Mouse (Mus musculus) right cerebral cortex, adult 2 months (tissue): ENCODE results near the gene Itpr3.

ENCODE experiments used
- DNase-seq, 2 experiments: peaks; one replicate each; pipeline ENCODE4 v3.0.0; 2021 to 2022; ENCODE audit warnings: low spot score in 2 of 2

Itpr3 gene

DNA sequence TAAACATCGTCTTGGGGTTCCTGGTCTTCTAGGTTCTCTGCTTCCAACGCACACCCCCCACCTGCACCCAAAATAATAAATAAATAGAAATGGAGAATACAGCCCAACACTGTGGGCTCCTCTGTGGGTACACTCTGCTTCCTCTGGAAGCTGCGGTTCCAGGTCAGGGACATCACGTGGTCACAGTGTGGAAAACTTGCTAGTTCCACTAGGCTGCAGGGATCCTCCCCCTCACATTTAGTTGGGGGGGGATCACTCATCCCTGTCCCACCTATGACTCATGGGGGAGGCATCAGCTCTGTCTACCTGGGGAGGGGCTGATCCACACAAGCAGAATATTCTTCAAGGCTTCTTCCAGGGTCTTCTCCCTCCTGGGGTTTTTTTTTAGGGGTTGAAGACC is 87.0 kb downstream of the Itpr3 start:
- DNase-seq: no peak

DNA sequence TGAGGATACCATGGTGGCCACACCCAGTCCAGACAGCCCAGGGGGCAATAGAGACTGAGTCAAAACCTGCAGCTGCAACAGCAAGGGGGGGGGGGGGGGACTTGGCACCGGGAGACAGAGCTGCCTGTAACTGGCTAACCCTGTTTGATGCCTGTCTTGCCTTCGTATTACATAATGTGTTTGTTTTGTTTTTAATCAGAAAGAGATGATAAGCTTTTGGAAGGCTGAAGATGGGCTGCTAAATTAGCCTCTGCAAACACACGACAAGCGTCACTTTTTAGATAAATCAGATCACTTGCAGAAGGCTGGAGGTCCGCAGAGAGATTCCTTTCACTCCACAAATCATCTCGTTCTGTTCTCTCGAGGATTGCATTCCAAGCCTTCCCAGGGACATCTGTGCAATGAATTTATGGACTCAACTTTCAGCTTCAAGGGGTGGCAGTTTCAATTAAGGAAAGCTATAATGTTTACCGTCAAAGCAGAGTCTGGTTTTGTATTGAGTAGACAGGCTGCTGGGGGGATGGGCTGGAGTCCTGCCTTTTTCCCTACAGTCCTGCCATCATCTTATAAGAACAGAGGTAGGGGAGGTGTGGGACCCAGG is 89.3 kb downstream of the Itpr3 start:
- no peak for DNase-seq

DNA sequence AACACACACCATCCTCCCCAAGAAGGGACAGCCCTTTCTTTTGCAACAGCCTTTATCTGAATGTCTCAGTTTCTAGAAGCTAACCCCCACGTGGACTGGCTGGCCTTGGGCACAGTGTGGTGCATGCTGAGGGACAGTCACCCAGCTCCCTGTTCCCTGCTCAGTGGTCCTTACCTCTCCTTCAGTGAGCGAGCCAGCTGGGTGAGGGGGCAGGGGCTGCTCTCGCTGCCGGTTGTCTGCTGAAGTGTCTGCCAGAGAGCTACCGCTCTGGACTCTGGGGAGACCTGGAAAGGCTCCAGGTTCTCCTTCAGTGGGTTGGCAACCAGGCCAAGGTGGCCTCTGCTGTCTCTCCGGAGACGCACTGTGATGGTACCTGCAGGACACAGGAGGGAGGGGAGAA is 93.8 kb downstream of the Itpr3 start:
- no peak for DNase-seq

DNA sequence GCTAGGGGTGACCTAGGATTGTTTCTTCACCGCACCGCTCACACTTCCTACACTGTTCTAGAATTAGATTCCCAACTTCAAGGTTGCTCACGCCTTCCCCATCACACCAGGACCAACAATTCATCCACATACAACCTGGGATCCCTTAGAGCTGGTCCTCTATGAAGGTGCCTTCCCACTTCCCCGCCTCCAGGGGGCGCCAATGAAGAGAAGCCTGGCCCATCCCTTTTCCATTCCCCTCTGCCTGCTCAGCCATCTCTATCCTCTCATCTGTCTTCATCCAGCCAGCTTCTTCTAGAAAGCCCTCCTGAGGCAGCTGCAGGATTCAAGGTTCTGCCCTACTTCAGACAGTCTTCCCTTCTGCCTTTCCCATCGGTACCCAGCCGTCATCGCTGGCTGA is 94.3 kb downstream of the Itpr3 start:
- no peak for DNase-seq

DNA sequence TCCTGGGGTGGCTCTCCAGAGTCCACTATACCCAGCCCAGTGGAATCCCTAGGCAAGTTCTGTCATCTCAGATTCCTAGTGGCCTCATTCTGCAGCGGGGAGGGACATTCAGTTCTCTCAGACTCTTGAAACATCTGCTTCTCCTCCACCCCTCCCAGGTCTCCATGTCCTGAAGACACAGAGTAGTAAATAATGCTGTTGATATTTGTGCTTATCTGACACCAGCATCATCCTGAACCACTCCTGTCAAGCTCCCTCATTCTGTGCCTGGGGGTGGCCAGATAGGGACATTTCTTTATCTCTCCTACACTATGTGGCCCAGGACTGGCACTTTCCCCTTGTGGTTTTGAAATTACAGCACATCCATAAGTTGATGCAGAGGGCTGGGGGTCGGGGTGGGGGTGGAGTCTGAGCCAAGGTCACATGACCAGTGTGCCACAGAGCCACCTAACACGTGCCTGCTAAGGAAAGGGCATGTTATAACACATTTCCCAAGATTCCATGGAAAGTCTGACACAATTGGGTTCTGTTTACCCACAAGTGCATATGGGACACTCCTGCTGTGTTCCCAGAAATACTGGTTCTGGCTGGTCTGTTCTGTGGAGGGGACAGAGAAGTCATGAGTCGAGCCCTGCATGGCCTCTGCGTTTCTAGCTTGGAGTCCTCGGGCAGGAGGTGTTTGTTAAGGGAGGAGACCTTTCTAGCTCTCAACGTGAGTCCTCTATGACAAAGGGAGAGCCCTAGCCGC is 96.0 kb downstream of the Itpr3 start:
- DNase-seq: no peak

DNA sequence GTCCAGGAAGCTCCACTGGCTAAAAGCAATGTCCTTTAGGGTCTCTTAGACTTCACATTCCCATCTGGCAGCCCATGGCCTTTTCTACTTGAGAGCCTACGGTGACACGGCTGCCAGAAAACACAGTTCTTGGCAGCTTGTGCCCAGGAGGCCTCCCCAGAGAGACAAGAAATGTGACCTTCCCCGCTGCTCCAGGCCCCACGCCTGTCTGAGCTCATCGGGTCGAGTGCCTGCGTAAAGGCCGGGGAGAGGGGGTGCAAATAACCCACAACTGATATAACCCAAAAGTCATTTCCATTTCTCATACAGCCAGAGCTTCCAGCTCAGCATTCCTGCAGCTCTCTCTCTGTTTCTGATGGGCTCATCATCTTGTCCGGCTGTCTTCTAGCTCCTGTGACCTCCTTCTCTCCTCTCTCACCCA is 96.7 kb downstream of the Itpr3 start:
- no peak for DNase-seq

DNA sequence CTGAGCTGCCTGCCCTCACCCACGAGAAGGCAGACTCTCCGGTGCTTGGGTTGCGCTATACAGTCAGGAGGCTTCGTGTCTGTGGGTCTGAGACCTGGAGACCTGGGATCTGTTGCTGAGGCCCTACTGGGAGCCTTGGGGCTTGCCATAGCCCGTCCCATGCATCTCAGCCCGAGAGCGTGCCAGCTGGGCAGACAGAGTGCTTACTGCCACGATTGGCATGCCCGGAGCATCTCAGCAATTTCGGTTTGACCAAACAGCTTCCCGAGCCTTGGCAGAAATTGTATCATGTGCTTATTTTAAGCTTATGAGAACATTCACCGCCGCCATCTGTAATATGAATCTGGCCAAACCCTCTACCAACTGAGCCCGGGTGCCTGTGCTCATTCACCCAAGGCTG is 97.2 kb downstream of the Itpr3 start:
- no peak for DNase-seq

DNA sequence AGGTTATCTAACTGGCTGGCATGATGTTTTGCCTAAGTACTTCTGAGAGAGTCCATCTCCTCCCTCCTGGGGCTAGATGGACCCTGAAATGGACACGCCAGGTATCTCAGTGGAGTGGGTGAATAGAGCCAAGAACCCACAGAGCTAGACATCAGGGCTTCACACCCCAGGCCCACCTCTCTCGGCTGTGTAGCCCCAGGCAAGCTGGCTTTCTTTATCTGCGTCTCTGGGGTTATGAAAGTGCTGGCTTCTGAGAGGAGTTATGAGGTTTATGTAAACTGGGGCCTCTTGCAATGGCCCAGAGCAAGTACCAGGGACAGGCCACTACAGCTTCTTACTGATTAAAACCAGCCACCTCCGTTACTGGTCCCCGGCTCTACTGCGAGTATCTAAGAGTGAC is 97.8 kb downstream of the Itpr3 start:
- no peak for DNase-seq

DNA sequence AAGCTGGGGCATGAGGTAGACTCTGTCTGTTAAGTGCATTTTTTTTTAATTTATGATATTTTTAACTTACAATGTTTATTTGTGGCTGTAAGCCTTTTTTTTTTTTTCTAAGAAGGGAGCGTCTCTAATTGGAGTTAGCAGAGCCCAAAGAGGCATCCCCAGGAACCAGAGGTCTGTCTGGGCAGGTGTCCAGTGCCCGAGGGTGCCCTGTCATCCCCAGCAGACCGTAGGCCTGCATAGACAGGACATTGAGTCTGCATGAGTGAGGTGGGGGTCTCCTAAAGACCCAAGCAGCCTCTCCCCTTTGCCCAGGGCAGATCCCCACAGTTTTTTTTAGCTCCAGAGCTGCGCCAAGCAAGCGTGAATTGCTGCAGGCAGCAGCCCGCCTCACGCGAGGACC is 98.6 kb downstream of the Itpr3 start:
- no peak for DNase-seq

DNA sequence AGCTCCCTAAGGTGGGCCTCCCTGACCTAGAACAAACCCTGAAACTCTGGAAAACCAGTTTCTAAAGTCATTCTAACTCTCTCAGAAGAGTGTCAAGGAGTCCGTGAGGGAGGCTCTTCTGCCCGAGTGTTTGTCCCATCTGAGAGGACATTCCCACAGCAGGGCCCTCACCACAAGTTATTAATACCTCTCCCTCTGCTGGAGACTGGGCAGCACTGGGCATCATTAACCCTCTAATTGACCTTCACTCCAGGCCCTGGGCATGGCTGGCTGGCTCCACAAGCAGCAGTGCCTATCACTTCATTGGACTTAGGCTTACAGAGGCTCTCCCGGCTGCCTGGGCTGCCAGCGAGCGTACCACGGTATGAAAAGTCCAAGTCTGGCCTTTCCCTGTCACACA is 101.3 kb downstream of the Itpr3 start:
- DNase-seq: no peak

DNA sequence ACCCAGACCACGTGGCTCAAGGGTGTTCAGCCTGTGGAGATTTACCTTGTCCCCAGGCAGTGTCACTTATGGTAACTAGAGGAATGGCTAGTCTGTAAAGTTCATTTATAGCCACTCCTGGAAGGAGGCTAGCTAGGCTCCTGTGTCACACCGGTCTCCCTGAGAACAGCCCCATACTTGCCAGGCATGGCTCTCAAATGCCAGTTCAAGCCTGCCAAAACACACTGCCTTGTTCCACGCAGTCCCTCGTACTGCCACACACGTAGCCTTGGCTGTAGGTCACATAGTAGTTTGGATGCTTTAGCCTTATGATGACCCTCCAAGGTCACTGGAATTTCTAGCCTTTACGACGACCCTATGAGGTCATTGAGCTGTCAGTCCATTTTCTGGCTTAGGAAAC is 102.1 kb downstream of the Itpr3 start:
- no peak for DNase-seq

DNA sequence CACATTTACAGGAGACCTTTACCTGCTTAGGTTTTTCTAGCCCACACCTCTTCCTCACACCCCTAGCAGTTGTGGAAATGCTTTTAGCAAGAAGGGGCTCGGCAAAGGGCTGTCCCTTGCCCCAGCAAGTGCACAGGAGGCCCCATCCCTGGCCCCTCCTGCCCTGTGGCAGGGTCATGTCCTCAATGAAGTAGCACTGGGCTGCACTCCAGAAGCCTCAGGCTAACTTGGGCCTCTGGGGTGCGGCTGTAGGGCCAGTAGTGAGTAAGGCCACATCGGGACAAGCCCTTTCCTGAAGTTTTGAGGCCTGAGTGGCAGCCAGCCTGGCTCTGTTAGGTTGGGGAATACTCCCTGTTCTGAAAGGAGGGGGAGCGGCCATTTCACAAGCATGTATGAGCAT is 103.8 kb downstream of the Itpr3 start:
- no peak for DNase-seq

DNA sequence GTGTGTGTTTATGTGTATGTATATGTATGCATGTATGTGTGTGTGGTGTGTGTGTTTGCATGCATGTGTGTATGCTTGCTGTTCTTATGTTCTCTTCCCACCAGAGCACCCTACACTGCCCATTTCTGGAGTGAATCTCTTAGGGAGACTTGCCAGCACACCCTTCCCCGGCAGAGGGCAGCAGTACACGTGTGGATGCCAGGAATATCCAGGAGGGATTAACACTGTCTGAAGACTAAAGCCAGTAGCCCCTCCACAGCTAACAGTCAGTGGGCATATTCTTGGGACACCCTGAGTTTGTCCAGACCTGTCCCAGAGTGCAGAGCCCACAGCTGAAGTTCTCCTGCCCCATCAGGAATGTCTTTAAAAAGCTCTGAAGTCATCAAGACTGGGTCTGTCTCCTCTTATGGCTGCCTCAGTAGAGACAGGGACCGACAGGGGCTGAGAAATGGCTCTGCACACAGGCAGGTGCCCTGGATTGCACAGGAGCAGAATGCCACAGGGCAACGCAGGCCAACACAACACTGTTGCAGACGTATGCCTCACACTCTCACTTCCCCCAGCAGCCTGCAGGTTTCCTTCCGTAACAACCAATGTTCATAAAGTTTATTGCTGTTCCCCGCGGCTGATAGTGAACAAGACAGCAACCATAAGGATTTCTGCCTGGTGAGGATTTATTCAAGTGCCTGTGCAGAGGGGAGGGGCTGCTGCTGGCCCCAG is 108.1 kb downstream of the Itpr3 start:
- peak; percentile 75 to 76 for DNase-seq

DNA sequence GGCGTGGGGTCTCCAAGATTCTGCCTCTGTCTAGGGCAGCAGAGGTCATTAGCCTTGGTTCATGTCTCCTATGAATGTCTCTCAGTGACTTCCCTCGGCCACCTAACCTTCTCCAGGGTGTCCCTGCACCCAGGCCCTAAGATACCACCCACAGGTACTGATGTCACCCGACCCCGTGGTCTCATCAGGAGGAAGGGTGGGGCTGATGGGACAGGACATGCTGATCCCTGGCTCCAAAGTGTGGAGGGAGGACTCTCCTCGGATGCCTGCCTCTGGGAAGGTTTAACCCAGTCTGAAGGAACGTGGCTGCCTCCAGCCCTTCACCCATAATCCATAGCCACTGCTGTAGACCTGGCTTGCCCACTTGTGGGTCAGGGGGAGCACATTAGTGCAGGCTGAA is 109.8 kb downstream of the Itpr3 start:
- DNase-seq: no peak

DNA sequence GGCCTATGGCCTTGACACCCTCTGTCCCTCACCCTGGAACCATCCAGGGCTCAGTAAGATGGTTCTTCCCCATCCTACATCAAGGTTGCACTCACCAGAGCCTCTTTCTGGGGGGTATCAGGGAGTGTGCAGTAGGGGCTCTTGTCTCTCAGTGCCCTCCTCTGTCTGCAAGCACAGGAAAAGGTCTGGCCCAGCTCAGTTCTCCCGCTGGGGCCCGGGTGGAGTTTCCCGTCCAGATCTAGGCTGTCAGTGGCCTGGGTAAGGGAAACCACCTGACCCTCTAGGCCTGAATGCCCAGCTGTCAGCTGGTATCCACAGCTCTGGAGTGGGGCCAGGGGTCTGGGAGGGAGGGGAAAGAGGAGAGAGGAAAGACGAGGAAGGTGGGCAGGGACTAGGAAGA is 110.4 kb downstream of the Itpr3 start, which contains the start of gene Ip6k3:
TSS of gene Ip6k3 (minus strand) at position 251 of the 400 bp plus-strand sequence.
- DNase-seq: no peak

DNA sequence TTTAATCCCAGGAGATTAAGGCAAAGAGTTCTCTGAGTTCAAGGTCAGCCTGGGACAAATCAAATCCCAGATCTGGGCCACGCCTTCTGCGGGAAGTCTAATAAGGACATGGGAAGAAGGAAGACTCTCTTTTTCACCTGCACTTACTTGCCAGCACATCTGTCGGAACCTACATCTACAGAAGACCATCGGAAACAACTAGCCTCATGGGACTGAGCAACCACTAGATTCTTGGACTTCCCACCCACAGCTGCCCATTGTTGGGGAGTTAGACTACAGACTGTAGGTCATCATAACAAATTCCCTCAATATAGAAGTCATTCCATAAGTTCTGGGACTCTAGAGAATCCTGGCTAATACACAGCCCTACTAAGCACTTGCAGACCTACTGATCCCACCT is 111.5 kb downstream of the Itpr3 start:
- no peak for DNase-seq

DNA sequence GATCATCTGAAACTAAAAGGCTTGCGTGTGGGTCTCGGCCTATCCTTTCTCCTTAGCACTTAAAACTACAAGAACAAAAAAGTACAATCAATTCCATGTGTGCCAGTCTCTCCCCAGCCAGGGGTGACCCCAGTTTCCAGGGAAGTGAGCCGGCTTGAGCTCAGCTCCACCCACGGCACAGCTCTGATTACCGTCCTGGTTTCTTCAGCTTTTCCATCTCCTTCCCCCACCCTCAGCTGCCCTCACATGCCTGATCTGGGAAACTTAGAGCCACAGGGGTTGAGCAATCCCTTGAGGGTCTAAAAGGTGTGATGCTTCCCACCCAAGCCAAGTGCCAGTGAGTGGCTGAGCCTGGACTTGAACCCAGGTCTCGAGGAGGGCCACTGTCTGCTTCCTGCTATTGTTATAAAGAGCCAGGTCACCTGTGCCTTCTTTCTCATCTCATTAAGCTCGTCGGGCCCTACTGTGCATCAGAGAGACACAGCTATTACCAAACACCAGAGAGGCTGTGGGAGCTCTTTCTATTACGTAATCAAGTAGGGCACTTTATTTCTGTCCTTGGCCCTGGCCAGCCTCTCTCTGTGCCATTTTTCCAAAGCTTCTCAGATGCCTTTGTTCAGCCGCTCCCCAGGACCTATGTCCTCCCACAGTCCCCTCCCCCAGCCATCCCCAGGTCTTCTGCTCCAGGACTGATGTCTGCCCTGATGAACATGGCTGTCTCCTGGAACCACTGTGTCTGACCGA is 113.0 kb downstream of the Itpr3 start:
- no peak for DNase-seq

DNA sequence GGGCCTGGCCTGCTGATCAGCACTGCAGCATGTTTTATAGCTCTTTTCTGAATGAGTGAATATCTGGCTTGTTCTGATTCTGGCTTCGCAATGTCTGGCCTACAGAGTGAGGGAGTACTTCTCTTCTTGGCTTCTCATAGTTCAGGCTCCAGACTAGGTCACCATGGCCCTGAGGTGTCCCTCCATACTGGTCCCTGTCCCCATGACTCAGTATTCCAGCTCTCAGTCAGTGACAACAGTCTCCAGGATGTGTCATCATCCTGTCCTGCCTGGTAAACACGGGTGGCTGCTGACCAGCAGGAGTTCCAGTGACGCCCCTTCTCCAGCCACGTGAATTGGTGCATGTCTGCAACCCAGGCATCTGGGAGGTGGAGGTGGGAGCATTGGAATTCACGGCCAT is 114.0 kb downstream of the Itpr3 start:
- no peak for DNase-seq
